Comparison of ENCODE assay signal across 14 mouse cellular contexts in genomic region chr13:40846375-40846774, GRCm38 (mm10). TPM values are rescaled to one million over a fixed set of nuclear protein-coding genes. Genes with fewer than 3 reads are reported as not detected.
A peak's percentile ranks its signal among the peaks of the same experiment; 100 is the strongest.
DNase-seq lines count a peak whose midpoint lies in the region; ATAC-seq and TF ChIP-seq lines count a peak whose summit lies in the region.
"Had no signal": no experiment of that assay in that cellular context is flagged by ENCODE, and none has a peak within 500 bp of the region (broad histone marks: within the 10 kb centered on the region; RNA-seq: fewer than 3 reads in every experiment).

No protein-coding gene starts in this region.

- no peak overlapping the region for H3K4me2 ChIP-seq in heart, postnatal 0 days (ENCODE audit: low read depth, low read length)
- no peak overlapping the region for H3K4me2 ChIP-seq in liver, embryonic 14.5 days (ENCODE audit: low read depth)
- H3K4me2 ChIP-seq in liver, embryonic 12.5 days: no peak overlapping the region
- H3K4me2 ChIP-seq: hindbrain, embryonic 15.5 days; kidney, embryonic 15.5 days; limb, embryonic 15.5 days; midbrain, embryonic 15.5 days had no signal

- no peaks in the 10 kb centered on the region for H3K4me1 ChIP-seq in heart, postnatal 0 days (ENCODE audit: control insufficient read depth, insufficient read depth)
- peaks cover 0 to 2% of the 10 kb centered on the region in 2 experiments; a peak in 1 of 4 replicates for H3K4me1 ChIP-seq in liver, embryonic 14.5 days (replicated peaks; ENCODE audit: control insufficient read depth in 2 of 2, insufficient read depth in 2 of 2, low read length in 1 of 2)
- H3K4me1 ChIP-seq in liver, embryonic 12.5 days: no peaks in the 10 kb centered on the region
- no peaks in the 10 kb centered on the region for H3K4me1 ChIP-seq in embryonic facial prominence, embryonic 10.5 days
- H3K4me1 ChIP-seq: hindbrain, embryonic 15.5 days; midbrain, embryonic 15.5 days had no signal

- intact Hi-C loops in heart, postnatal 14 days (cut with DNase I): no loop called here

- no peak for ATAC-seq in heart, postnatal 0 days (ENCODE audit: insufficient read depth, low read depth)
- ATAC-seq in liver, embryonic 14.5 days (ENCODE audit: insufficient read depth): no peak
- no peak for ATAC-seq in liver, embryonic 12.5 days
- ATAC-seq: midbrain, embryonic 15.5 days had no signal

- H3K27ac ChIP-seq in heart, postnatal 0 days (ENCODE audit: low read depth): no peak overlapping the region
- no peak overlapping the region for H3K27ac ChIP-seq in liver, embryonic 14.5 days
- no peak overlapping the region for H3K27ac ChIP-seq in liver, embryonic 12.5 days
- H3K27ac ChIP-seq in embryonic facial prominence, embryonic 10.5 days (replicated peaks): no peak overlapping the region
- H3K27ac ChIP-seq: hindbrain, embryonic 15.5 days; kidney, embryonic 15.5 days; limb, embryonic 15.5 days; midbrain, embryonic 15.5 days had no signal

- no peak for DNase-seq in heart, postnatal 0 days (ENCODE audit: low spot score)
- no peak for DNase-seq in heart, postnatal 14 days
- DNase-seq in liver, embryonic 14.5 days (ENCODE audit: low read depth in 3 of 3, low spot score in 3 of 3): no peak
- DNase-seq in 416B (ENCODE audit: low read depth) (peak; percentile 62), NIH3T3 (ENCODE audit: low read depth) (peak; percentile 41)
- no peak for DNase-seq in embryonic facial prominence, embryonic 10.5 days (ENCODE audit: low spot score)
- DNase-seq in ovary, postnatal 10 days (ENCODE audit: low spot score): no peak
- DNase-seq: cerebellum, adult 11 months; right cerebral cortex, postnatal 14 days had no signal

- no peak overlapping the region for H3K4me3 ChIP-seq in heart, postnatal 0 days (ENCODE audit: low read depth, low read length)
- no peak overlapping the region for H3K4me3 ChIP-seq in liver, embryonic 14.5 days (ENCODE audit: insufficient read depth in 1 of 2, low read depth in 2 of 2, low read length in 2 of 2)
- no peak overlapping the region for H3K4me3 ChIP-seq in liver, embryonic 12.5 days
- no peak overlapping the region for H3K4me3 ChIP-seq in embryonic facial prominence, embryonic 10.5 days
- H3K4me3 ChIP-seq: hindbrain, embryonic 15.5 days; kidney, embryonic 15.5 days; limb, embryonic 15.5 days; midbrain, embryonic 15.5 days had no signal

- no peak for TF ChIP-seq EP300 in heart, postnatal 0 days (IDR thresholded peaks at IDR 0.05; ENCODE audit: low read depth)
- no peak for TF ChIP-seq EP300 in liver, embryonic 14.5 days (IDR thresholded peaks at IDR 0.05; ENCODE audit: low read depth)

- H3K27me3 ChIP-seq in heart, postnatal 0 days (ENCODE audit: control insufficient read depth, insufficient read depth, low read length): no peaks in the 10 kb centered on the region
- H3K27me3 ChIP-seq in liver, embryonic 14.5 days (ENCODE audit: control insufficient read depth, insufficient read depth, low read length): no peaks in the 10 kb centered on the region
- no peaks in the 10 kb centered on the region for H3K27me3 ChIP-seq in liver, embryonic 12.5 days (replicated peaks)
- H3K27me3 ChIP-seq in embryonic facial prominence, embryonic 10.5 days (replicated peaks; ENCODE audit: low read depth, poor library complexity, severe bottlenecking): no peaks in the 10 kb centered on the region; the same call in 1 of the 2 replicates
- H3K27me3 ChIP-seq: hindbrain, embryonic 15.5 days; kidney, embryonic 15.5 days; limb, embryonic 15.5 days; midbrain, embryonic 15.5 days had no signal

- H3K36me3 ChIP-seq in heart, postnatal 0 days (replicated peaks; ENCODE audit: control insufficient read depth, insufficient read depth, low read length): no peaks in the 10 kb centered on the region
- H3K36me3 ChIP-seq in liver, embryonic 14.5 days (replicated peaks; ENCODE audit: control insufficient read depth, insufficient read depth, low read depth): no peaks in the 10 kb centered on the region
- H3K36me3 ChIP-seq in liver, embryonic 12.5 days: no peaks in the 10 kb centered on the region
- H3K36me3 ChIP-seq in embryonic facial prominence, embryonic 10.5 days (replicated peaks): no peaks in the 10 kb centered on the region
- H3K36me3 ChIP-seq: hindbrain, embryonic 15.5 days; kidney, embryonic 15.5 days; limb, embryonic 15.5 days; midbrain, embryonic 15.5 days had no signal

- no peaks in the 10 kb centered on the region for H3K9me3 ChIP-seq in heart, postnatal 0 days (replicated peaks; ENCODE audit: control insufficient read depth, low read length)
- no peaks in the 10 kb centered on the region for H3K9me3 ChIP-seq in liver, embryonic 14.5 days (ENCODE audit: control insufficient read depth, low read length)
- no peaks in the 10 kb centered on the region for H3K9me3 ChIP-seq in liver, embryonic 12.5 days (replicated peaks)
- H3K9me3 ChIP-seq in embryonic facial prominence, embryonic 10.5 days: no peaks in the 10 kb centered on the region
- H3K9me3 ChIP-seq: hindbrain, embryonic 15.5 days; kidney, embryonic 15.5 days; limb, embryonic 15.5 days; midbrain, embryonic 15.5 days had no signal

- WGBS in heart, postnatal 0 days: 63% methylated on average over 9 of the region's 9 CpGs
- 42% methylated on average over 9 of the region's 9 CpGs for WGBS in liver, embryonic 14.5 days (ENCODE audit: insufficient replicate concordance)
- WGBS in liver, embryonic 12.5 days (ENCODE audit: insufficient replicate concordance): 46% methylated on average over 9 of the region's 9 CpGs
- 67% methylated on average over 9 of the region's 9 CpGs for WGBS in embryonic facial prominence, embryonic 10.5 days

- no peak overlapping the region for H3K9ac ChIP-seq in heart, postnatal 0 days (replicated peaks; ENCODE audit: low read depth, low read length)
- no peak overlapping the region for H3K9ac ChIP-seq in liver, embryonic 14.5 days (replicated peaks)
- H3K9ac ChIP-seq in liver, embryonic 12.5 days: no peak overlapping the region
- H3K9ac ChIP-seq: hindbrain, embryonic 15.5 days; kidney, embryonic 15.5 days; limb, embryonic 15.5 days; midbrain, embryonic 15.5 days had no signal

- TF ChIP-seq CTCF in heart, postnatal 0 days (IDR thresholded peaks at IDR 0.05; ENCODE audit: low read depth): peak; percentile 41
- TF ChIP-seq CTCF in liver, embryonic 14.5 days (IDR thresholded peaks at IDR 0.05; ENCODE audit: low read depth): peak; percentile 19; the same call in 1 of the 2 replicates

RNA-seq across cellular contexts. Expression of gene Gcnt2, which starts 13.2 kb away (rescaled TPM):
- 12.9 and 15.5 TPM in 2 replicates for total RNA-seq in heart, postnatal 0 days (2014; rRNA removed; ENCODE audit: low replicate concordance)
- 2.8 and 3.1 TPM in 2 replicates for polyA plus RNA-seq in heart, postnatal 0 days (2015; fragmentation: Nextera tagmentation; extraction: Ambion mirVana)
- total RNA-seq in heart, postnatal 14 days (2021): 10 to 100 TPM; 12.1 to 14.1 TPM
- 0.44 and 0.51 TPM in 2 replicates for polyA plus RNA-seq in liver, embryonic 14.5 days (2012; rRNA removed)
- 0.91 and 1.2 TPM in 2 replicates for polyA plus RNA-seq in liver, embryonic 14.5 days (2014; fragmentation: Nextera tagmentation; extraction: Ambion mirVana)
- 1.5 TPM in 2 replicates for polyA plus RNA-seq in liver, embryonic 12.5 days (2016; fragmentation: Nextera tagmentation; extraction: Ambion mirVana)
- polyA plus RNA-seq in embryonic facial prominence, embryonic 10.5 days (2016; fragmentation: Nextera tagmentation; extraction: Ambion mirVana): 2.1 and 2.9 TPM in 2 replicates

Comparison
In these comparisons a context has a peak if more than half of its experiments do, and no peak if none do; other contexts are left out.
1. DNase-seq: peak in 416B (single experiment) and NIH3T3 (single experiment); none in heart, postnatal 0 days (single experiment), heart, postnatal 14 days (0 of 2), liver, embryonic 14.5 days (0 of 3), embryonic facial prominence, embryonic 10.5 days (single experiment) and ovary, postnatal 10 days (single experiment).